Mouse (Mus musculus) kidney, embryonic 14.5 days (tissue): Measurements from ENCODE around the gene Rpl41. TPM values are rescaled to one million over a fixed set of nuclear protein-coding genes. Genes with fewer than 3 reads are reported as not detected.

Source experiments
- ATAC-seq: fragments of 200-750 bp; cut with Nextera tagmentation; 2 replicates; pipeline ENCODE4 v1.8.0; 2017; ENCODE audit warnings: moderate number of reproducible peaks, mild to moderate bottlenecking, moderate TSS enrichment, moderate library complexity; ENCODE audit not compliant: low FRiP score, low TSS enrichment
- H3K27ac ChIP-seq: fragments of 300-500 bp; sonication (generic); 2 replicates; pipeline ENCODE4 v1.5.1; 2014; ENCODE audit warnings: low read depth, mild to moderate bottlenecking, low read length, moderate library complexity, mixed read lengths
- H3K27me3 ChIP-seq: fragments of 300-500 bp; sonication (generic); 2 replicates; pipeline ENCODE4 v1.6.1; 2014; ENCODE audit warnings: mild to moderate bottlenecking, low read length; ENCODE audit not compliant: control insufficient read depth, insufficient read depth
- H3K36me3 ChIP-seq: fragments of 300-500 bp; sonication (generic); 2 replicates; pipeline ENCODE4 v1.6.1; 2014; ENCODE audit warnings: low read length, mixed read lengths; ENCODE audit not compliant: control insufficient read depth, insufficient read depth
- H3K4me1 ChIP-seq: fragments of 300-500 bp; sonication (generic); 2 replicates; pipeline ENCODE4 v1.6.1; 2014; ENCODE audit warnings: low read length, mixed read lengths; ENCODE audit not compliant: control insufficient read depth, insufficient read depth
- H3K4me2 ChIP-seq: fragments of 300-500 bp; sonication (generic); replicated peaks from 2 replicates; pipeline ENCODE4 v1.6.1; 2014; ENCODE audit warnings: low read depth, mild to moderate bottlenecking, low read length
- H3K4me3 ChIP-seq: fragments of 300-500 bp; sonication (generic); 2 replicates; pipeline ENCODE4 v1.5.1; 2014; ENCODE audit warnings: mild to moderate bottlenecking, low read length
- H3K9ac ChIP-seq: fragments of 300-500 bp; sonication (generic); 2 replicates; pipeline ENCODE4 v1.6.1; 2014; ENCODE audit warnings: low read depth, mild to moderate bottlenecking, low read length, moderate library complexity
- H3K9me3 ChIP-seq: fragments of 300-500 bp; sonication (generic); 2 replicates; pipeline ENCODE4 v1.6.1; 2016; ENCODE audit warnings: low read length; ENCODE audit not compliant: control insufficient read depth
- WGBS: fragments of 180-500 bp; shearing (Covaris S2); extraction: QIAGEN DNeasy Blood & Tissue Kit; methylation state at CpG from one replicate; pipeline ENCODE4 v1.1.7; 2014; 5-methylcytosine and 5-hydroxymethylcytosine counted together
- polyA plus RNA-seq: library from polyadenylated mRNA; unstranded; fragments of >200 nt; fragmentation: Nextera tagmentation; extraction: Ambion mirVana; gene quantifications from 2 replicates; pipeline ENCODE4 v1.2.1, GENCODE M21; 2014

Gene Rpl41
- polyA plus RNA-seq, 1 experiment from 2014 or later: 4,683 TPM

DNA sequence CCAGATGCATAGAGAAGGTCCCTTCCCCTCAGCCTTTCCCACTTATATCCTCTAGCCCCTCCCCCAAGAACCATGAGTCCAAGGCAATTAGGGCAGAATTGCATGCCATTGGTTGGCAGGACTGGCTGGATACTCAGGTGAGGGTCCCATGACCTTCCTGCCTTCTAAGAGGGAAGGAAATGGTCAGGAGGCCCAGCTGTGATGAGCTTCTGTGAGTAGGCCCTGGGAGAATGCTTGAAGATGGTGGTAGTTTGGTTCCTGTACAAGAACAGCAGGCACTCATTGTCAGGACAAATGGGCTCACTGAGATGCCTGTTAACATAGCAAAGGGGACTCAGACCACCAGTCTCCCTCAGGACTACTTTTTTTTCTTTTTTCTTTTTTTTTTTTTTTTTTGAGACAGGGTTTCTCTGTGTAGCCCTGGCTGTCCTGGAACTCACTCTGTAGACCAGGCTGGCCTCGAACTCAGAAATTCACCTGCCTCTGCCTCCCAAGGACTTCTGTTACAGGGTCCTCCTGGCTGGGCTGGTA is 10.7 kb downstream of the Rpl41 start:
- H3K27ac ChIP-seq: no peak overlapping the region
- no peak overlapping the region for H3K4me3 ChIP-seq
- H3K9me3 ChIP-seq: no peaks in the 10 kb centered on the region
- no peak overlapping the region for H3K9ac ChIP-seq
- no peak for ATAC-seq
- no peaks in the 10 kb centered on the region for H3K27me3 ChIP-seq
- 83% methylated on average over 1 of the region's 1 CpGs for WGBS
- H3K36me3 ChIP-seq: peaks cover 13% of the 10 kb centered on the region
- H3K4me2 ChIP-seq: no peak overlapping the region
- H3K4me1 ChIP-seq: no peaks in the 10 kb centered on the region

DNA sequence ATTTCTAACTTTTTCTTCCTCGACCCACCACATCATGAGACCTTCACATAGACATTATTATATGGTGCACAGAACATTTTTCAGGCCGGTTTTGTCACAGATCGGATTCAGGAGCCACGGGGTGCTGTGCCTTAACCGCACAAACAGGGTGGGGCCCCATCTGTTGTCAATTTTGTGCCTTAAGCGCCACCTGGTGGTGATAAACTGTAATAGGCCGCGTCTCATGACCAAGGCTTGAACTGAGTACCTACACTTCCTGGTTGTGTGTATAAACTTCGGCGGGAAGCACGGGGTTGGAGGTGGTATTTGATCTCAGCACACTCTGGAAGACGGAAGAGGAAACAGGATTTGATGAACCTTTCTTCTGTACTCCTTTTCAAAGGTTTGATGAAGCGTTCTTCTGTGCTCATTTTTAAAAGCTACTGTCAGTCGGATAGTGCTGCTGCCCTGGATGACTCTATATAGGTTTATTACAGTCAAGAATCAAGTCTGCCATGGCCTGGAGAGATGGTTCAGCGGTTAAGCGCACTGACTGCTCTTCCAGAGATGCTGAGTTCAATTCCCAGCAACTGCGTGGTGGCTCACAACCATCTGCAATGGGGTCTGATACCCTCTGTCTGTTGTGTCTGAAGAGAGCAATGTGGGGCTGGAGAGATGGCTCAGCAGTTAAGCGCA is 12.7 kb downstream of the Rpl41 start:
- Histone ChIP-seq H3K4me2 (peak overlapping the region; percentile 33), H3K4me3 (peak overlapping the region; percentile 14; the same call in 1 of the 2 replicates), H3K27ac (peak overlapping the region; percentile 6; the same call in 1 of the 2 replicates), H3K4me1 (no peaks in the 10 kb centered on the region), H3K27me3 (no peaks in the 10 kb centered on the region), H3K36me3 (no peaks in the 10 kb centered on the region), H3K9me3 (no peaks in the 10 kb centered on the region), H3K9ac (no peak overlapping the region; the same call in 1 of the 2 replicates)
- peak; percentile 87 for ATAC-seq
- 16% methylated on average over 18 of the region's 18 CpGs for WGBS

DNA sequence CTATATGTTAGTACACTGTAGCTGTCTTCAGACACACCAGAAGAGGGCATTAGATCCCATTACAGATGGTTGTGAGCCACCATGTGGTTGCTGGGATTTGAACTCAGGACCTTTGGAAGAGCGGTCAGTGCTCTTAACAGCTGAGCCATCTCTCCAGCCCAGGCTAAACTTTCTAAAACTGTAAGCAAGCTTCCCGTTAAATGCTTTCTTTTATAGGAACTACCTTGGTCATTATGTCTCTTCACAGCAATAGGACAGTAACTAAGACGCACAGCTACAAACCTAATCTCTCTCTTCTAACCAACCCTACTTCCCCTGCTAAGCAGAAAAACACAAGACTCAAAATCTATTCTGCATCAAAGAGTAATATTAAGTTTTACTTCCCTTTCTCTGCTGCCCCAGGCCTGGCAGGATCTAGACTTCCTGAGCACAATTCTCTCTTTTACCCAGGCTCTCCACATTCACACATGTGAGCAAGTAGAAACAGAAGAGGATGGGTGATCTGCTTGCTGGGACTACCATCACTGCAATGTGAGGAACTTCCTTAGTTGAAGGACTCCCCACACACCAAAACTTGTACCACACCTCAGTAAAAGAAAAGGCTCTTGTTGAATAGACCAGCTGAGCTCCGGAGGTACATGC is 13.4 kb downstream of the Rpl41 start:
- H3K27me3 ChIP-seq: no peaks in the 10 kb centered on the region
- no peak for ATAC-seq
- no peaks in the 10 kb centered on the region for H3K4me1 ChIP-seq
- 79% methylated on average over 4 of the region's 4 CpGs for WGBS
- peak overlapping the region; percentile 33 for H3K4me2 ChIP-seq
- no peak overlapping the region; the same call in 1 of the 2 replicates for H3K9ac ChIP-seq
- peak overlapping the region; percentile 6; the same call in 1 of the 2 replicates for H3K27ac ChIP-seq
- no peaks in the 10 kb centered on the region for H3K36me3 ChIP-seq
- H3K4me3 ChIP-seq: peak overlapping the region; percentile 14; the same call in 1 of the 2 replicates
- no peaks in the 10 kb centered on the region for H3K9me3 ChIP-seq

DNA sequence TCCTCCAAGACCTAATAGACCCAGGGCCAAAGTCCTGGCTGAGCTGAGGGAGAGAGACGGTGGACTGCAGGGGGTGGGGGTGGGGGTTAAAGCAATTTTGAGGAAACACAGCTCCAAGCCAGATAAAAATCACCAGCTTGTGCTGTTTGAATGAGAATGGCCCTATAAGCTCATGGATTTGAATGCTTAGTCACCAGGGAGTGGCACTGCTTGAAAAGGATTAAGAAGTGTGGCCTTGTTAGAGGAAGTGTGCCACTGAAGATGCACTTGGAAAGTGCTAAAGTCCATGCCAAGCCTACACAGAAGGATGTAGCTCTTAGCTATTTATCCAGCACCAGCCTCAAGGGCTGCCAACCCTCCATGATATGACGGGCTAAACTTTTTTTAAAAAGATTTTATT is 13.9 kb downstream of the Rpl41 start:
- Histone ChIP-seq H3K36me3 (no peaks in the 10 kb centered on the region), H3K4me3 (no peak overlapping the region), H3K4me1 (no peaks in the 10 kb centered on the region), H3K9me3 (no peaks in the 10 kb centered on the region), H3K4me2 (no peak overlapping the region), H3K27ac (no peak overlapping the region), H3K9ac (no peak overlapping the region), H3K27me3 (no peaks in the 10 kb centered on the region)
- ATAC-seq: no peak
- WGBS: 81% methylated on average over 2 of the region's 2 CpGs

DNA sequence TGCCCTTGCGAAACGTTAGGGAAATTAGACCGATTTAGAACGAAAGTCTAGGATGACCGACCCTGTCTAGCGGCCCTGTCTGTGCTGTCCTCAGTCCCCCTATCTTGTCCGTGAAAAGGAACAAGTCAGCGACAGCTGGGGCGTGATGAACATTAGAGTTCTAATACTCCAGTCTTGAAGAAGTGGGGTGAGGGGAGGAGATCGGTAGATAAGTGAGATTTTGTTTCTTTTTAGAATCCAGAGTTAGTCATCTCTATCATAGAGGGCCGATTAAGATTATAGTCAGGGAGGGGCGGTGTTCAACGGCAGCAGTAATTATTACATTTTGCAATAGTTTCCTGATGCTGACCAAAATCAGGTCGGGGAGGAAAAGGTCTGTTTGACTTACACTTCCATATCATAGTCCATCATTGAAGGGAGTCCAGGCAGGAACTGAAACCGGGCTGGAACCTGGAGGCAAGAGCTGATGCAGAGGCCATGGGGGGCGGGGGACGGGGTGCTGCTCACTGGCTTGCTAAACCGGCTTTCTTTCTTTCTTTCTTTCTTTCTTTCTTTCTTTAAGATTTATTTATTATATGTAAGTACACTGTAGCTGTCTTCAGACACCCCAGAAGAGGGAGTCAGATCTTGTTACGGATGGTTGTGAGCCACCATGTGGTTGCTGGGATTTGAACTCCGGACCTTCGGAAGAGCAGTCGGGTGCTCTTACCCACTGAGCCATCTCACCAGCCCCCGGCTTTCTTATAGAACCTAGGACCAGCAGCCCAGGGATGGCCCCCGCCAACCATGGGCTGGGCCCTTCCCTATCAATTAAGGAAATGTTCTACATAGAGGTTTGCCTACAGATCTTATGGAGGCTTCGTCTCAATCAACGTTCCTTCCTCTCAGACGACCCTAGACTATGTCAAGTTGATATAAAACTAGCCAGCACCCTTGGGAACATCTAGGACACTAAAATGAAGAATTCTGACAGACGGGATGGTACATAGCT is 22.4 kb downstream of the Rpl41 start:
- Histone ChIP-seq H3K27ac (no peak overlapping the region; the same call in 1 of the 2 replicates), H3K9me3 (no peaks in the 10 kb centered on the region), H3K27me3 (peaks cover 7% of the 10 kb centered on the region), H3K9ac (0 out of 2 replicates have a peak overlapping the region, but pooled peaks have one; percentile 28), H3K4me1 (0 out of 2 replicates have a peak, but pooled peaks cover 8% of the 10 kb centered on the region), H3K4me2 (peak overlapping the region; percentile 99), H3K36me3 (no peaks in the 10 kb centered on the region; the same call in 1 of the 2 replicates), H3K4me3 (peak overlapping the region; percentile 70)
- 27% methylated on average over 28 of the region's 28 CpGs for WGBS
- no peak for ATAC-seq

DNA sequence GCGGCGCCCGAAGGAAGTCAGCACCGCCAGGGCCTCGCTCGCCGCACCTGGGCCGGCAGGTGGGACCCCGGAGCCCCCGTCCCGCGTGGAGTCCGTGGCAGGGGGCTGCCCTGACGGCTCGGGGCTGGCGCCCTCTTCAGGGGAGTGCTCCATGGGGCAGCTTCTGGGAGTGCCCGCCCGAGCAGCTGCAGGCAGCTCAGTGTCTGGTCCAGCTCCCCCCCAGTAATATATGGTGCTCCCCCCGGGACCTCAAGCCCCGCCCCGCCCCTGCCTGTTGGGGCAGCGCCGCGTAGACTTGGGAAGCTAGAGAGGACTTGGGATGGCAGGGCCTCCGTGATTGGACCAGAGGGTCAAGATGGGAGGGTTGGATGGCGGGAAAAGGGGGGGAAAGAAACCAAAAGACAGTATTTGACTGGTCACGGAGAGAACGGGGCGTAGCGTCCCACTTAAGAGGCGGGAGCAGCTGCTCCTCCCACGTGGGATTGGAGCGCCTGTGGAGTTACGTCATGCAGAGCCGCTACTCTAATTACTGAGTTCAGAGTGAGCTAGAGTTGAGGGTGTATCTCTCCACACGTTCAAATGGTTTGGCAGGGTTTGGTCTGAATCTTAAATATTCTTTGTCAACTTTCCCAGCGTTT is 23.3 kb downstream of the Rpl41 start, which contains the start of gene Esyt1:
Gene Esyt1, minus strand, starts transcription at position 201 of the 638 bp plus-strand sequence.
- Histone ChIP-seq H3K4me1 (0 out of 2 replicates have a peak, but pooled peaks cover 8% of the 10 kb centered on the region), H3K27ac (peak within 1 kb of the TSS; percentile 18; the same call in 1 of the 2 replicates), H3K27me3 (peaks cover 7% of the 10 kb centered on the region), H3K4me3 (peak within 1 kb of the TSS; percentile 70), H3K9ac (peak within 1 kb of the TSS; percentile 61), H3K36me3 (no peaks in the 10 kb centered on the region; the same call in 1 of the 2 replicates), H3K9me3 (no peaks in the 10 kb centered on the region), H3K4me2 (peak within 1 kb of the TSS; percentile 99)
- under 1% methylated on average over 37 of the region's 37 CpGs for WGBS
- ATAC-seq: peak; percentile 98

DNA sequence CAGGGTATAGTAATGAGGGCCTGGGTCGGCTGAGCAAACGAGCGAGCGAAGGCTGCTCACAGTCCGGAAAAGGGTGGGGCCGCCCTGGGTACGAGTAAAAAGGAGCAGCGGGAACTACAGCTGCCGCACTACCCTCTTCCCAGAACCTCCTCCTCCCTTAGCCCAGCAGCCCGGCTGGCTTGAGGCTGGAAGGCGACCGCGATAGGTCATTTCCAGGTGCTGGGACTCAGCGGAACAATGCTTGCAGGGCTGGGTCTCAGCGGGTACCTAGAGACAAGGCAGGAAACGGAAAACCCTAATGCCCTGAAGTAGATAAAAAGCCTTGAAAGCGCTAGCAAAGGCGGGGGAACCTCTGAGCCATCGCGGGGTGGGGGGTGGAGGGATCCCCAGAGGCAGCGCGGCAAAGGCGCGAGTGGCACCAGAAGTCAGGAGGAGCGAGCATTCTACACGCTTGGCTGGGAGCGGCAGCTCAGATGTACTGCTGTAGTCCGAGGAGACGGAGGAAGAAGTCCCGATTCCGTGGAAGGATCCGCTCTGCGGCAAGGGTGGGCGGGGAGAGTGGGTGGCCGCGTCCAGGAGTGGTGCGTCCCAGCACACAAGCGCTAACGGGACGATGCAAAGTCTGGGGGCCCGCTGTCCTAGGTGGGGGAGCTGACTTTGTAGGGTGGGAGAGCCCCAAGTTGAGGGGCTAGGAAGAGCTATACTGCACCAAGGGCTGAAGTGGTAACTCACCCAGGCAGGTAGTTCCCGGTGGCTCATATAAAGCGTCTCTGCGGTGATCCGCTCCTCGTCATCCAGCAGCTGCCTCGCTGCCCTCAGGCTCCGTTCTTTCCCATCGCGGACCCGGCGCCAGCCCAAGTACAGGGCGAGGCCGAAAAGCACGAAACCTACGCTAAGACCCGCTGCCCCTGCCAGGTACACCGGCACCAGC is 24.1 kb downstream of the Rpl41 start:
- H3K36me3 ChIP-seq: no peaks in the 10 kb centered on the region; the same call in 1 of the 2 replicates
- H3K27ac ChIP-seq: peak overlapping the region; percentile 18; the same call in 1 of the 2 replicates
- no peaks in the 10 kb centered on the region for H3K9me3 ChIP-seq
- H3K9ac ChIP-seq: peak overlapping the region; percentile 61
- H3K27me3 ChIP-seq: peaks cover 7% of the 10 kb centered on the region
- under 1% methylated on average over 58 of the region's 58 CpGs for WGBS
- ATAC-seq: peak; percentile 40
- H3K4me2 ChIP-seq: peak overlapping the region; percentile 99
- peak overlapping the region; percentile 70 for H3K4me3 ChIP-seq
- 0 out of 2 replicates have a peak, but pooled peaks cover 8% of the 10 kb centered on the region for H3K4me1 ChIP-seq
